Mouse (Mus musculus): ENCODE data around the gene Armc7.

GRCm38 (mm10) chr11:115455619-115456018 is 19.8 kb upstream of the Armc7 start:
- TF ChIP-seq GATA1 (IDR thresholded peaks at IDR 0.05; ENCODE audit: low read length) (no peak), TAL1 (IDR thresholded peaks at IDR 0.05; ENCODE audit: low read length) (no peak)
